Mouse (Mus musculus): ENCODE measurements at regions not wholly inside any gene's neighbourhood (a gene's known extent, or its start where the extent isn't known, plus 50 kb on each side); places are given as distances from the start of the nearest gene placed in this dataset.
"Not testable (repeated sequence)": the region's sequence is repeated elsewhere in the genome, so short reads cannot be mapped to it uniquely, and the experiment has no call there.

GRCm38 (mm10) chr8:31518903-31519302 lies 1909.6 kb upstream of the 5930422O12Rik start:
- no peak for DNase-seq

DNA sequence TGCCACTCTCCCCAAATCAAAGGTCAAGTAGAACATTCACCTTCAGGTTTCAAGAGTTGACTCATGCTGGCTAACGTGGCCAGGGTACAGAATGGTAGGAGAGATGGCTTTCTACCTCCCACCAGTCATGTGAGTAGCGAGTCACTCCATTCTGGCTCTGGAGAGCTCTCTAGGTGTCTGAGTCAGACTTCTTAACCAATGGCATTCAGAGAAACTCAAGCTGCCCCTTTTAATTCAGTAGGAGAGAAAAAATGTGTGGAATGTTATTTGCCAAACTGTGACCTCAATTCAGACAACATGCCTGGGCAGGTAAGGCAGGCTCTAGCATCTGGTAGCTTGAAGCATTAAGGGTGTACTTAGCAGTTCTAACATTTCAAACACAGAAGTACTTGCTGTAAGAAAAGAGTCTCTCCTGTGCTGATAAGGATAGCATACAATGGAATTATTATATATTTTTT lies 1907.5 kb upstream of the 5930422O12Rik start:
- no peak for DNase-seq

- DNase-seq, result no peak
These were observed 1903.4 kb upstream of the 5930422O12Rik start for GRCm38 (mm10) chr8:31525071-31525470.

DNA sequence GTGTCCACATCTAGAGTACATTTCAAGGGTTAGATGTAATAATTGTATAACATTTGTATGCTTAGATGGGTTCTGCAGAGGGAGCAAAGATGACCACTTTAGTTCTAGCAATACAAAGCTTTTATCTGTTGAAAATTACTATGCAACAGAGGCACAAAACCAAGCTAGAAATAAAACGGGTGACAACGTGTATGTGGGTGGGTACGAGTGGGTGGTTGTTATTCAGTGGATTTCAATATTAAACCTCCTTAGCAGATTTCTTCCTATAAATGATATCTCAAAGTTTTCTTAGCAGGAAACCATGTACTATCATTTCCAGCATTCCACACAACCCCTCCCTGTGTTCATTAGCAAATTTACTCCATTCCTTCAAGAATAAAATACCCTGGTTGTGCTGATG lies 1889.3 kb upstream of the 5930422O12Rik start:
- DNase-seq, result no peak

- no peak for DNase-seq
These were observed 1886.9 kb upstream of the 5930422O12Rik start for GRCm38 (mm10) chr8:31541646-31542045.

GRCm38 (mm10) chr8:31574136-31574535 lies 1854.4 kb upstream of the 5930422O12Rik start:
- DNase-seq, result no peak

DNA sequence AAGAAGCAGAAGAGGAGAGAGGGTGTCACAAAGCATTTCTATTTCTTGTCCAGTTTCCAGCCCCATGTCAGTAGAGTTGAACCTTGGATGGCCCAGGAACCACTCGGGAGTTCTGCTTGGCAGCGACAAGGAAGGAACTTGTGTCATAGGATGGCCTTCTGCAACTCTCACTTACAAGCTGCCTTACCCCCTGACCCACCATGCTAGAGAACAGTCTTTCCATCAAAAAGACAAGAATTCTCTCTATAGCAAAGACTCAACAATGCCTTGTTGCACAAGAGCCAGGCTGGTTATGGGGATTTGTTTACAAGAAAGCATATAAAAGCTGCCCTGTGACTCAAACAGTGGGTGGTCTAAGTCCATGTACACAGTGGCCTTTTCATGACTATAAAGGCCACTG lies 1852.4 kb upstream of the 5930422O12Rik start:
- no peak for DNase-seq

DNA sequence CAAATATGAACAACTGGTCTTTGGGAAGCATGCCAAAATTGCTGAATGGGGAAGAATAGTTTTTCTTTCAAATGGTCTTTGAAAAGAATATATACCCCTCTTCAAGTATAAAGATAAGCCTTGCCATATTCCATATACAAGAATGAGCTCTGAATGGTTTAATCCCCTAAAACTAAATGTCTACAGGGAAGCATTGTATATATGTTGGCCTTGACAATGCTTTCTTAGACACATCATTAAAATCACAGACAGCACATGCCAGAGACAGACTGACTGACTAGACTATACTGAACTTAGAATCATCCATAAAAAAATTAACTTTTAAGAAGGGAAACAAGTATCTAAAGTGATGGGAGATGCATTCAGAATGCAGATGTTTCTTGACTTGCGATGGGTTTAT lies 1843.8 kb upstream of the 5930422O12Rik start:
- DNase-seq, result no peak

- no peak for DNase-seq
These were observed 1829.0 kb upstream of the 5930422O12Rik start for GRCm38 (mm10) chr8:31599536-31599935.

DNA sequence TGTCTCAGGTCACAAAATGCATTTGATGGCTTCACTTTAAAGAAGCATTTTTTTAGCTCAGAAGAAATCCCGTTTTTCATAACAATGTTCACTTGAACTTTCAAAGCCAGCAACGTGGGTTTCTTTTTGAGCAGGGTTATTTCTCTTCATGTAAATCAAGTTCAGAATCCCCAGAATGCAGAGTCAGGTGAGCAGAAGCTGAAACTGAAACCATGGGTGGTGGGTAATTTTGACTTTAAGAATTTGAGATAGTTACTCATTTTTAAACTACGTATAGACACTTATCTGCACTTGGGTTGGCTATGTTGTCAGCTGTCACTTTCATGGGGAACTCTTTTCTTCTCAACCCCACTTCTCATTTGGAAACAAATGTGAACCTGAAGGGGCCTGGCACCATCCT lies 1827.5 kb upstream of the 5930422O12Rik start:
- no peak for DNase-seq

DNA sequence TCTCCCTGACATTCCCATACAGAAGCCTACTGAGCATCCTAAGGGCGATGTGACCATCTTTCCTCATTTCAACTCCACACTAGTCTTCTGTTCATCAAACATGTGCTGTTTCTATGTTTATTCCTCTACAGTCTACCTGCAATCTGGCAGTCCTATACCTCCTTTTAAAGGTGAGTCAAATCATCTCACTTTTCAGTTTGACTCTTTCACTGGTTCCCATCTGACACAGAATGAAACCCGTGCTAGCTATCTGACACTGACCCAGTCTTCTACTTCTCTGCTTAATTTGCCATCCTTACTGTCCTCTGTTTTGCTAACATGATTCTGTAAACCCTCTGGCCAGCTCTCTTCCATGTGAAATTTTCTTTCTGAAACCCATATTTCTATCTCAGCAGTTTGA lies 1812.0 kb upstream of the 5930422O12Rik start:
- no peak for DNase-seq

DNA sequence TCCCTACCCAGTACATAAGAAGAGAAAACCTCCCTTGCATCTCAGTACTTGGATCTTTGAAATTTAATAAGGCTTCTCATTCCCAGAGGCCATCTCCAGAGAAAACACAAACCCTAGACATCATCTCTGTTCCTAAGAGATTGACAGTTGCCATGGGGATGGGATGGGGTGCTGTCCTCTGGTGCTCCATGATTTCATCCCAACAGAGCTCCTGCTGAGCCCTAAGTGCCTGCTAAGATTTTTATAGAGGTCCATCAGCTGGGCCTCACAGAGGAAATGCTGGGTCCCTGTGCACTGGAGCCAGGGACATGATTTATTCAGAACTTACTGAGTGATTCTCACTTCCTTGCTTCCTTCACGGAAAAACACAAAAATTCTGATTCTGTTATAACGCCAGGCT lies 1800.8 kb upstream of the 5930422O12Rik start:
- DNase-seq, result no peak

DNA sequence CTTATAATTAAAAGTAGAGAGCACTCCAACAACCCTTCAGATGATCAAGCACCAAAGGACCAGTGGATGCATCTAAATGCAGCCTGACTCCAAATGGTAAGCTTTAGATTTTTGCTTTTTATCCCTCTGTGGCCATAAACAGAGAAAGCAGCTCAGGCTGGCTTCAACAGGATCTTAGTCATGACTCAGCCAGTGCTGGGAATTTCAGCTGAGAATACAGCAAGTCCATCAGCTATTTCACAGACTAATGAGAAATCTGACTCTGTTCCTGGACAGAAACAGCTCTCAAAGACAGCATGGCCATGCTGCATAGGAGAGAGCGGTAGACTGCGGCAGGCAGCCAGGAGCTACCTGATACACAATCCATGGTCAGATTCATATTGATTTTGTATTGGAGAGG lies 1800.4 kb upstream of the 5930422O12Rik start:
- no peak for DNase-seq

- no peak for DNase-seq
These were observed 1790.1 kb upstream of the 5930422O12Rik start for GRCm38 (mm10) chr8:31638417-31638816.

DNA sequence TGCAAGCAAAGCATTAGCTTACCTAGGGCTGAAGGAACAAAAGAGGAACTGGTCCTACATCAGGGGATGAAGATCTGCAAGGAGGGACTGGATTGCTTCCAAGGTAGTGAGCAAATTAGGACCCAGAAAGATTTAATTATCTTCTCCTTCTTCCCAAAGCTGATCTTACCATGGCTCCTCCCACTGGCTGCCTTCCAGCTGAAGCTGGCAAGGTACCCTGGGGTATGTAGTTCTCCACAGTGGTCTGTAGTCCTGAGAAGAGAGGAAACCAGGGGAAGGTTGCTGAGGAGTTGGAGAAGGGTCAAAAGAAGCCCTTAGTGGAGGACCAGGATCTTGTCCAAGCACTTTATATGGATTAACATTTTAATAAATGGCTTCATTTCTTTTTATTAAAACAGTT lies 1764.8 kb upstream of the 5930422O12Rik start:
- peak; percentile 11 for DNase-seq

GRCm38 (mm10) chr8:31665485-31665884 lies 1763.0 kb upstream of the 5930422O12Rik start:
- DNase-seq, result no peak

DNA sequence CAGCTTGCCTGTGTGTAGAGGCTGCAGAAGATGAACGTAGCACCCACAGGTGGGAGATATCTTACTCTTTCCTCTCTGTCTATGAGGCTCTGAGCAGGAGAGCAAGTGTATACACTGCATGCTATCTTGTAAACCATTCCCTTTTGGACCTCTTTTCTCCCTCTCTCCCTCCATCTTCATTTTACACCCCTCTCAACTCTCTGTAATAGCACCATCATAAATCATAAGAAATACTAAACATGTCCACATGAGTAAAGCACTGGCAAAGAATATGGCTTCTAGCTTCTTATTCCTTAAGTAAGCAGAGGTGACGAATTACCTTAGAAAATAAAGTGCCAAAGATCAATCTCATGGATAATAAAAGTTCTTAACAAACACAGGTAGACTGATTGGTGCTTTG lies 1724.3 kb upstream of the 5930422O12Rik start:
- DNase-seq, result no peak

DNA sequence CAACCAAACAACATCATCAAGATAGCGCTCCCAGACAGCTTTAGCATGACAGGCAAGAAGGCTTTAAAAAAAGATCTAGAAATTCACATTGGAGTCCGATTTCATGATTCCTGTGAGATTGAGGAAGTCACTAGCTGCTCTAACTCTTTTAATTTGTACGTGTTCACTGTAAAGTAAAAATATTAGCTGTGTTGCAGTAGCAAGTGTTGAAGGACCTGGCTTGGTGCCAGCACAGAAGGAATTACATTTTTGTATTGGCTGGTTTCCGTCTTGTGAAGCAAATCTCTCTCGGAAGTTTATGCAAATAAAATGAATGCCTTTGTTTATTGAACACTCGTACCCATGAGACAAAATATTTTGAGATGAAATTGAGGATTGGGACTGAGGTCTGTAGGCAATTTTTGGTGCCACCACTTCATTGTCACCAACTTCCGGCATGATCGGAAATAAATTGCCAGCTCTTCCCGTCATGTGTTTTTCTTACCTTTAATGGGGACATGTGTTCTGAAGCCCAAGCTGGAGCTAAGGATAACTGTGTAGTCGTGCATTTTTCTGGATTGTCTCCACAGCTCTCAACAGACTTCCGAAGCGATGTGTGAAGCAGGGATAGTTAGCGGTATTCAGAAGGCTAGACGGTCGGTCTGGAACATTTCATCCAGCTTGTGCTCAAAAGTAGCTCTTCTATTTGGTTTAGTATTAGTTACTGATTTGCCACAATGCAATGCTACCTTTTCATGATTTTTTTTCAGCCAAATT lies 1715.0 kb upstream of the 5930422O12Rik start:
- peak; percentile 41 for DNase-seq

- DNase-seq, result no peak
These were observed 1714.4 kb upstream of the 5930422O12Rik start for GRCm38 (mm10) chr8:31714077-31714458.

DNA sequence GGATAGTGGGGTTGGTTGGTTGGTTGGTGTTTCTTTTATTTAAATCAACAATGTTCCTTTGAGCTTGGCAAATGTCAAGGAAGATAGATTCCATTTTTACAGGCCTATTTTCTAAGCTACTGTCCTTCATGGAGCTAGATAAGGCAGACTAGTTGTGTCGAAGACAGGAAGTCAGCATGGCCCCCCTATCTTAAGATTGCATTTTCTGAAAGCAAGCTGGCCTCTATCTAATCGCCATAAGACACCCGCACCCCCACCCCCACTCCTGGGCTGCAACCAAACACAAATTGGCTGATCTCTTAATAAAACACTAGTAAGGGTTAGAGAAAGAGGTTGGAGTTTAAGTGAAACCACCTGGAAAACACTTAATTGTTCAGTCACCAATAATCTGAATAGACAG lies 1708.5 kb upstream of the 5930422O12Rik start:
- DNase-seq, result no peak

DNA sequence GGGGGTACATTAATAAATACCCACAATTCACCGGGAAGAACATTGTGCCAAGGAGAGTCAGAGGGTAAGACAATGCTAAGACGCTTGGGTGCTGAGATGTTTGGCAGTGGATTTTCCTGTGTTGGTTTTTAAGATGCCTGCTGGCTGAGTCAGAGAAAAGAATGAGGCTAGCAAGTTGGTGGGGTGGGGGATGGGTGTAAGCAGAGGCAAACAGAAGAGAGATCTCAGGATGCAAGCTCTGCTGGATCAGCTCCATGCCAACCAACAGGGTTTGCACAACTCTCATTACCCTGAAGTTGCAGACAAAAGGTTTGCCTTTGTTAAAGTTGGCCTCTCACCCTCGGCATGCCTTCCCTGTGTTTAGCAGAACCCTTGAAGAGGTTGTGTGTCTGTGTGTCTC lies 1707.9 kb upstream of the 5930422O12Rik start:
- DNase-seq, result no peak

DNA sequence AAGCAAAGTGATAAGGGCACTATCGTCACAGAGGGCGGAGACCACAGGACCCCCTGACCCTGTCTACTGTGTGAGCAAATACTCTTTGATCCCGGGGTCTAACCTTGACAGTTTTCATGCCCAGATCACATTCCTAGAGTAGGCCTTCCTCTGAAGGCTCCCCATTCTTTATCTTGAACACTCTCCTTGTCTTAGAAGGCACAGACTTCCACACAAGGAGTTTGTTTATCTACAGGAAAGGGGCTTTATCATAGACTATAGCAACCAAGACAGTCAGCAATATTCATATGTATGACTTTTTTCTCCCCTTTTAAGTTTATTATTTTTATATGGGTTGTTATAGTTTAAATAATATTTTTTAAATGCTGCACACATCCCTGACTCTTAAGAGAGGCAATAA lies 1703.1 kb upstream of the 5930422O12Rik start:
- DNase-seq, result no peak

DNA sequence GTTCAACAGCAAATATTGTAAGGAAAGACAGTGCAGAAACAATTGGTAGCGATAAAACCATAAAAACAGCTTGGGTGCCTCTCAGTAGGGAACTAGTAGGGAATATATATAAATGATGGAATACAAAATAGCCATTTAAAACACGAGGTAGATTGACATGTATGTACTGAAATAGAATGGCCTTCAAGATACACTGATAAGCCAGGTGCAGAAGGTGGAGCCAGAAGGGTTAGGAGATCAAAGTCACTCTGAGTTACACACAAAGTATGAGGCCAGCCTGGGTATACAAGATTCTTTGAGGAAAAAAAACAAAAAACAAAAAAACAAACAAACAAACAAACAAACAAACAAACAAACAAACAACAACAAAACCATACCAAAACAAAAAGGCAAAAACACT lies 1692.9 kb upstream of the 5930422O12Rik start:
- no peak for DNase-seq

- DNase-seq, result not testable (repeated sequence)
These were observed 1691.2 kb upstream of the 5930422O12Rik start for GRCm38 (mm10) chr8:31737314-31737713.

DNA sequence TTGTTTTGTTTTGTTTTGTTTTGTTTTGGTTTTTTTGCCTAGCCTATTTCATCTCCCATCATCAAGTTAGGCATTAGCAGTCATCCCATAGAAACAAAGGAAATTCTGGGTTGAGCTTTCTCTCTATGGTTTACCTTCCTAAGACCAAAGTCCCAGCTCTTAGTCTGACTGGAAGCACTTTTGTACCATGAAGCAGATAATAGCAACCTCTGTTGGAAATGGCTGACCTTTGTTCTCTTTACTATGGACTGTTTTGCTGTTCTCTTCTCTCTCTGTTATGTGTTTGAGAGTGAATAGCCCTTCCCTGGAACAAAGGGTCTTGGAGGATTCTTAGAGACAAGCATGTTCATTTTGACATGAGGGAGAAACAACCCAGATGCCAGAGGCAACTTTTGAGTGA lies 1681.7 kb upstream of the 5930422O12Rik start:
- DNase-seq, result no peak

Measured in right cerebral cortex, postnatal 4 days (tissue).